Mouse (Mus musculus) kidney, postnatal 4 days (tissue): ENCODE data around the gene Adh6b.
"Not testable (repeated sequence)": the region's sequence is repeated elsewhere in the genome, so short reads cannot be mapped to it uniquely, and the experiment has no call there.

Experiments used
- DNase-seq, 2 experiments: peaks; one replicate each; pipeline ENCODE4 v3.0.0; 2021; ENCODE audit warnings: mixed read lengths in 2 of 2

Gene Adh6b

DNA sequence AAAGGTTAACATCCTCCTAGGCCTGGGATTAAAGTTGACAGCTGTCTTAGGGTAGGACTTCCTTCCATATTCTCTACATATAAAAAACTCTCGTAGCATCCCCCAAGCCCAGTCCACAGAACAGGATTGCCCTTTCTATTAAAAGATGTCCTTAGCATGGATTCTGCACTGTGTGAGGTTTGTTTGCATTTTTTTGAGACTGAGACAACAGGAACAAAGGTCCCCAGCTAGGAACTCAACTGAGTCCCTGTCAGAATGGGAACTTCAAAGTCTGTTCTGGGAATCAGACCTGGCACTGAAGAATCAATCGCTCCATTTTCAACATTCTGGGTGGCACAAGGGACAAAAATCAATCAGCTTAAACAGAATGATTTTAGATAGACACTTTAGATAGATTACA is 21.3 kb downstream of the Adh6b start:
- DNase-seq: no peak

DNA sequence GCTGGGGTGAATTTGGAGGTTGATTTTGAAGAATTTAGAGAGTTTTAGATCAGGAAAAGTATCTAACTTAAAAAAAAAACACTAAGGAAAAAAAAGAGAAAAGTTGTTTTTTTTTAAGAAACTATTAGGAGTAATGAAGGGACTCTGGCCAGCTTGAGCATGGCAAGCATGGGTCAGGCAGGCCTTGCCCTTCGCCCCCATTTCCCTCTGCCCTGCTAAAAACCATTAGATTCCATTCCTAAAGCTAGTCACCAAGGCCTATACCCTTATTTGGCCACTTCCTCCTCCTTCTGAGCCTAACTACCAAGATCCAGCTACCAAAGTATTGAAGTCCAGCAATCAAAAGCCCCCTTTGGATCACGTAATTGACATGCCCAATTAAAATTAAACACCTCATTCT is 24.6 kb downstream of the Adh6b start:
- DNase-seq: no peak

DNA sequence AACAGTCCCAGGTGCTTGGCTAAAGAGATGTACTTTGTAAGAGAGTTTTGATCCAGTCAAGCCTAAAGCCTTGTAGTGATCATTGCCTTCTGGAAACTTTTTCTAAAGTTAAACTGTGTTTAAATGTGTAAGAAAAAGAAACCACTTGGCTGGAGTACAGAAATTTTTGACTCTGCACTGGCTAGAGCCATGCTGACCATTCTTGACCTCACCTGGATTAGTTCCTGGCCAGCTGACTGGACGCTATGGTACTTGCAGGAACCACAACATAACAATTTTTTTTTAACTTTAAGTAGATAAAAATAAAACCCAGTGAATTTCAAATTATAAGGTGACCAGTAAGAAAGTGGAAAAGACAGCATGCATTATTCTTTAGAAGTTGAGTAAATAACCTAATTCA is 28.0 kb downstream of the Adh6b start:
- DNase-seq: no peak

DNA sequence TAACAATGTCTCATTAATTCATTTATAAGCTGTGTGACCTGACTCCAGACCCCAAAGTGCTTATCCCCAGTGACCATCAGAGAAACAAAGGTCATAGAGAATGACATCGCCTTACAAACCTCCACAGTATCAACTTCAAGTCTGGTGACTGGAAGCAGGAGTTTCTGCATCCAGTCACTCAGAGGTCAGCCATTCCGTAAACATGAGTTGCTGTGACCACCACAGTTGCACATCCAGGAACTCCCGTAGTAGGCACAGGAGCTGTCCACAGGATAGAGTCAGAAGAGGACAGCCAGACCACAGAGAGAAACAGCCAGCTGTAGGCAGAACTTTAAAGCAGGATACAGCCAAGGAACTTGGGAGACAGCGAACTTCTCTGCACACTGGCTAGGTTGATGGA is 28.7 kb downstream of the Adh6b start:
- not testable (repeated sequence) for DNase-seq

DNA sequence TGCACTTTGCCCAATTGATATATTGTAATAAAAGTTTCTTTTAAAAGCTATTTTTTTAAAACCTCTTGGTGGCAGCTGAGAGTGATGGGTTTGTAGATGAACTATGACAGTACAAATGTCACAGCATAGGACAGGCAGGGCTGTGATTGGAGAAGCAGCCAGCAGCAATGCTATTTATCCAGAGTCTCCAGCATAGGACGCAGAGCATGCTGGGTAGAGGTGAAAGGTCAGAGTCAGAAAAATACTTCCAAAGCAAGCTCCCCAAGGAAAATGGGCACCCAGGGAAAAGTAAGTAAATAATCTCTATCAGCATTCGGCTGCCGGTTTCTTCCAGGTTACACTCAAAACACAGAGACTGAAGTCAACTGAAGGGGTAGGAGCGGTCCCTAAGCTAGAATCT is 32.3 kb downstream of the Adh6b start:
- no peak for DNase-seq

DNA sequence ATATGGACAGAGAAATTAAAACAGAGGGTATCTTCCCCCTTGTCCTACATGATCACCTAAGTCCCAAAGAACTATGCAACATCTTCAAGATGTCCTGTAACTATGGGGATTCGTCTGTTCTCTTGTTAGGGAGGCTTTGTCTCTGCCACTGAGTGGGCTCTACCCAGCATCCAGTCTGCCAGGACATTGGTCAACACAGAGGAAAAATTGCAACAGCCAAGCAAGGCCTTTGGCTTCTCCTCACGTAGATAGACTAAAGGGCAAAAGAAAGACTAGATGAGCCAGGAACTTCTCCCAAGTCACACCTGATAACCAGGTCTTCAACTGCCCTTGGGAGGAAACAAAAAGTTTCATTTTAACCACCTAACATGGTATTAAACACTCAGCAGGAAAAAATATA is 33.6 kb downstream of the Adh6b start:
- DNase-seq: no peak

DNA sequence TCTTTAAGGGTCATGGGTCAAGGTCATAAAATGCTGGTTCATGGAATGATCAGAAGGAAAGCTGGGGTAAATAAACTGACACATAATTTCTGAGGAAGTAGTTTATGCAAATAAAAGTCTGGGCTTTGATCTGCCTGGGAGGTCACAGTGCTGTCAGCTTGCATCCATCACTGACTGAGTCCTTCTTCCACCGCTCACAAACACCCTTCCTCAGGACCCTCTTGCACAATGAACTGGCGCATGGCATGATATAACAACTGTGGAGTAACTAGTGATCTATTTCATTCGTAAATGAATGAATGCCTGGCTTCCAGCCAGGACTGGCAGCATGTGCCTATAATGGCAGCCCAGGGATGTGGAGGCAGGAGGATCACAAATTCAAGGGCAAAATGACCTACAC is 39.6 kb downstream of the Adh6b start:
- peak; percentile 13 to 33 for DNase-seq

DNA sequence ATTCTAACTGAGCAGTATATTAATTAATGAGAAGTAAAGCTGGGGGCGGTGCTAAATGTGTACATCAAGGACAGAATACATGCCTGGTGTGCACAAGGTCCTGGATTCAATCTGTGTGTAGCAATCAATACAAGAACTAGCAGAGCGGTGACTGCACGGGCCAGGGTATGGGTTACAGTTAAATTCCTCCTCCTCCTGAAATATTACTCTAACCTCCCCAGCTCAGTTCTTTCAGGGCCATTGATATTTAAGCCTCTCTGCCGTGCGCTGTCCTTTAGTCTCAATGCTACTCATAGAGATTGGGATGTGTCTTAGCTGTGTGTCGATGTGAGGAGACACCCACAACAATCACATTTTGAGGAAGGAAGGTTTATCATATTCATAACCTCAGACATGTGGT is 45.6 kb downstream of the Adh6b start:
- DNase-seq: no peak

DNA sequence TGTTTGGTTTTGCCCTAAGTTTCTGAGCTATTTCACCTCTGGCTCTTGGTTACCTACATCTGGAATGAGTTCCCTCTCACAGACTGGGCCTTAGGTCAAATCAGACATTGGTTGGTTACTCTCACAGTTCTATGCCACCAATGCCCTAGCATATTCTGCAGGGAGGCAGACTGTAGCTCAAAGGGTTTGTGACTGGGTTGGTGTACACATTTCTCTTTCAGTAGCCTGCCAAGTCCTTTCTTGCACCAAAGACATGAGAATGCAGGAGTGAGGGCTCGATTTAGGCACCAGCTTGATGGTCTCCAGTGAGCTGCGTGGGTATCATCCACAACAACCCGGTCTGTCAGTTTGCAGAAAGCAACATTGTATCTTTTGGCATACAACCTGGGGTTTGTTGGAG is 63.3 kb downstream of the Adh6b start:
- no peak for DNase-seq

DNA sequence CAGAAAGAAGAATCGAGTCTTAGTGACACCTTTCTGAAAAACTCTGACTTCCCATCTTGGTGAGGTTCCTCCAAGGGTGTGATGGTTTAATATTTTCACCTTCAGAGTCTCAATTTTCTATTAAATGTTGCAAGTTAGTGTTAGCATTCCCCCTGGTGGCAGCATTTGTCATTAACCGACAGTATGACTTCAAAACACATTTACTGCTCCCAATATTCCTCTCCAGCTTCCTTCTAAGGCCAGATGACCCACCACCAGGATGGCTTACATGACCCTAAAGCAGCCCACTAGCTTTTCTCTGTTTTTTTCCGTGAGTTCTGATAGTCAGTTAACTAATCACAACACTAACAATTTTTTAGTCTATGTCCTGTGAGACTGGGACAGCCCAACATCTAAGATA is 63.8 kb downstream of the Adh6b start:
- DNase-seq: peak; percentile 76 to 81

DNA sequence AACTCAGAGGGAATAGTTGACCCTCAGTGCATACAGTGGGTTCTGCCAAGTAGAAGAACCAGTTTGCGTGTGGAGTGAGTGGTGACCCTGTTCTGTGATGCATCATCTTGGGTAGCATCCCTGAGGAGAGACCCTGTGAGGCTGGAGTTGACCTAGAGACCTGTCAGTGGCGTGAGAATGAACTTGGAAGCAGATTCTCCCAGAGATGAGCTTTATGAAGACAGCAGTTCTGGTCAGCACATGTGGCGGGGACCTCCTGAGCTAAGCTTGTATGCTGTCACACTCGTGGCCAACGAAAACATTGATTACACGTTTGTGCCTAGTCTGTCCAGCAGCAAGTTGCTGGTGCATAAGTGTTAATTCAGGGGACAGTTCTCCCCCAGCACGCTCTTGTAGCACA is 64.3 kb downstream of the Adh6b start:
- DNase-seq: peak; percentile 13 to 26

DNA sequence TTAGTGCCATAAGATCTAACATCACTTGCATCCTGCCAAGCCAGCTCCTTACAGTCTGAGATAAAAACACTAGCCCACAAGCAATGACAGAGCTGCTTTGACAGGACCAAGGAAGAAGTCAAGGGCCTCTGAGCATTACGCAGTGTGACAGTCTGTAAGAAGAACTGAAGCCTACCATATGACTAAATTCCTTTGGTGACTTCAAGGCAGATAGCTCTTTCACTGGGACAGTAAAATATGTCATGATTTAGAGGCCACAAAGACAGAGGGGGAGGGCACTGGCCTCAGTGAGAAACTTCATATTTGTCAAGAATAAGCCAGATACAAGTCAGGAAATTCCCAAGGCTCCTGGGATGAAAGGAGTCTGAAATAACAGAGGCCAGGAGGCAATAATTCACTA is 66.3 kb downstream of the Adh6b start:
- peak; percentile 28 to 53 for DNase-seq
